Mouse (Mus musculus): Measurements from ENCODE around the gene Selenon. TPM values are rescaled to one million over a fixed set of nuclear protein-coding genes. Genes with fewer than 3 reads are reported as not detected.

Gene Selenon
- 0.70 TPM for total RNA-seq (2023)

GRCm38 (mm10) chr4:134551494-134552316 lies at the start of gene Selenon:
TSS of gene Selenon (minus strand) at chr4:134552166.

GRCm38 (mm10) chr4:134534932-134535786 lies 16.8 kb downstream of the Selenon start, which contains the start of gene Mtfr1l:
TSS of gene Mtfr1l (minus strand) at chr4:134535387.

GRCm38 (mm10) chr4:134510845-134511411 lies 41.0 kb downstream of the Selenon start, which contains the start of gene Aunip:
TSS of gene Aunip (plus strand) at chr4:134510999.

GRCm38 (mm10) chr4:134496595-134497210 lies 55.3 kb downstream of the Selenon start, which contains the start of gene Paqr7:
TSS of gene Paqr7 (plus strand) at chr4:134496697.

Other genes starting within 250 kb of the Selenon start
- not detected for gene Trim63, start 237.0 kb downstream of the Selenon start, total RNA-seq (2023)
- gene Slc30a2, start 209.0 kb downstream of the Selenon start, total RNA-seq (2023), result not detected
- gene Extl1, start 168.3 kb downstream of the Selenon start, total RNA-seq (2023), result 0.55 TPM
- gene Pafah2, start 155.8 kb downstream of the Selenon start, total RNA-seq (2023), result 1.5 TPM
- 17.1 TPM for gene Stmn1, start 83.8 kb downstream of the Selenon start, total RNA-seq (2023)
- 32.2 TPM for gene Paqr7, start 55.5 kb downstream of the Selenon start, total RNA-seq (2023)
- gene Aunip, start 41.2 kb downstream of the Selenon start, total RNA-seq (2023), result not detected
- gene Mtfr1l, start 16.8 kb downstream of the Selenon start, total RNA-seq (2023), result 50.8 TPM
- gene Man1c1, start 152.1 kb upstream of the Selenon start, total RNA-seq (2023), result 6.5 TPM
- gene Ldlrap1, start 215.9 kb upstream of the Selenon start, total RNA-seq (2023), result 141 TPM

Measured in CD8-positive naive resting alpha-beta T cell, adult 57 days (primary cell).